Mouse (Mus musculus): Measurements from ENCODE around the gene Grasp.

GRCm38 (mm10) chr15:101185549-101185948, 38.4 kb upstream of the Grasp start:
- TF ChIP-seq CTCF (conservative IDR thresholded peaks at IDR 0.05; ENCODE audit: insufficient read depth, insufficient read length, low read depth, low read length) (0 out of 2 replicates have a peak, but pooled peaks have one; percentile 13), POLR2A (IDR thresholded peaks at IDR 0.05; ENCODE audit: low read depth, low read length) (no peak)
